Mouse (Mus musculus): ENCODE data around the gene Lmna. TPM values are rescaled to one million over a fixed set of nuclear protein-coding genes. Genes with fewer than 3 reads are reported as not detected.

Gene Lmna
- polyA plus RNA-seq, 1 experiment from 2014 or later: 55.7 TPM

DNA sequence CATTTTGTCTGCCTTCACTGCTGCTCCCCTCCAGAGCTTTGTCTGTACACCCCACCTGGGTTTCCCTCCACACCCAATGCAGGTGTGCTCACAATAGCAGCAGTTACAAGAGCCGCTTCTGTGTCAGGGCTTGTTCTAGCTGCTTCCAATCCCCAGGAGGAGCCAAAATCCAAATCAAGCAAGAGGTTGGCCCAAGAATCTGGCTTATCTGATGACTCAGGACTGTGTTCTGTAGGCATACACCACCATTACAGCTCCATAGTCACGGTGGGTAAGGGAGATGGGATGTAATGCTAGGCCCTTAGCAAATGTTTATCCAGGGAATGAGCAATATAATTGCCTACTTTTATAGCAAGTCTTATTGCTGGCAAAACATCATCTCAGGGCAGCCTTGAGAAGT lies 6.7 kb upstream of the Lmna start:
- Histone ChIP-seq H3K36me3 (ENCODE audit: control insufficient read depth, insufficient read depth, low read length) (no peaks in the 10 kb centered on the region), H3K4me1 (ENCODE audit: control insufficient read depth, insufficient read depth, low read length) (no peaks in the 10 kb centered on the region; the same call in 1 of the 2 replicates), H3K4me3 (ENCODE audit: low read length) (no peak overlapping the region), H3K4me2 (replicated peaks; ENCODE audit: low read depth, low read length) (no peak overlapping the region), H3K9ac (ENCODE audit: low read depth, low read length) (no peak overlapping the region), H3K27ac (ENCODE audit: low read depth, low read length) (no peak overlapping the region), H3K9me3 (ENCODE audit: control insufficient read depth, low read length) (no peaks in the 10 kb centered on the region), H3K27me3 (ENCODE audit: control insufficient read depth, insufficient read depth, low read length) (no peaks in the 10 kb centered on the region)
- WGBS: 71% methylated on average over 2 of the region's 2 CpGs
- ATAC-seq (ENCODE audit: low FRiP score, low TSS enrichment): no peak

DNA sequence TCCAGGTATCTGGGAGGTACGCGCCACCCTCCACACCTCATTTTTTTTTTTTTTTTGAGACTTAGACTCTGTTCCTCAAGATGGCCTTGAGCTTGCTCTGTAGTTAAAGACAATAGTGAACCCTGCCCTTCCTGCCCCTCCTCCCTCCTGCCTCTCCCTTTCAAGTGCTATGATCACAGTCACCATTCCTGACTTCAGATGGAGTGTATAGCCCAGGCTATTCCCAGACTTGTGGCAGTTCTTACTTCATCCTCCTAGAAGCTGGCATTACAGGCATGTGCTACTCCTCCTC lies 5.3 kb upstream of the Lmna start:
- no peak for ATAC-seq (ENCODE audit: low FRiP score, low TSS enrichment)
- Histone ChIP-seq H3K4me2 (replicated peaks; ENCODE audit: low read depth, low read length) (no peak overlapping the region), H3K4me1 (ENCODE audit: control insufficient read depth, insufficient read depth, low read length) (peaks cover 4% of the 10 kb centered on the region; the same call in 1 of the 2 replicates), H3K27me3 (ENCODE audit: control insufficient read depth, insufficient read depth, low read length) (no peaks in the 10 kb centered on the region), H3K4me3 (ENCODE audit: low read length) (no peak overlapping the region), H3K9me3 (ENCODE audit: control insufficient read depth, low read length) (no peaks in the 10 kb centered on the region), H3K27ac (ENCODE audit: low read depth, low read length) (no peak overlapping the region), H3K9ac (ENCODE audit: low read depth, low read length) (no peak overlapping the region), H3K36me3 (ENCODE audit: control insufficient read depth, insufficient read depth, low read length) (no peaks in the 10 kb centered on the region)
- 100% methylated on average over 2 of the region's 2 CpGs for WGBS

DNA sequence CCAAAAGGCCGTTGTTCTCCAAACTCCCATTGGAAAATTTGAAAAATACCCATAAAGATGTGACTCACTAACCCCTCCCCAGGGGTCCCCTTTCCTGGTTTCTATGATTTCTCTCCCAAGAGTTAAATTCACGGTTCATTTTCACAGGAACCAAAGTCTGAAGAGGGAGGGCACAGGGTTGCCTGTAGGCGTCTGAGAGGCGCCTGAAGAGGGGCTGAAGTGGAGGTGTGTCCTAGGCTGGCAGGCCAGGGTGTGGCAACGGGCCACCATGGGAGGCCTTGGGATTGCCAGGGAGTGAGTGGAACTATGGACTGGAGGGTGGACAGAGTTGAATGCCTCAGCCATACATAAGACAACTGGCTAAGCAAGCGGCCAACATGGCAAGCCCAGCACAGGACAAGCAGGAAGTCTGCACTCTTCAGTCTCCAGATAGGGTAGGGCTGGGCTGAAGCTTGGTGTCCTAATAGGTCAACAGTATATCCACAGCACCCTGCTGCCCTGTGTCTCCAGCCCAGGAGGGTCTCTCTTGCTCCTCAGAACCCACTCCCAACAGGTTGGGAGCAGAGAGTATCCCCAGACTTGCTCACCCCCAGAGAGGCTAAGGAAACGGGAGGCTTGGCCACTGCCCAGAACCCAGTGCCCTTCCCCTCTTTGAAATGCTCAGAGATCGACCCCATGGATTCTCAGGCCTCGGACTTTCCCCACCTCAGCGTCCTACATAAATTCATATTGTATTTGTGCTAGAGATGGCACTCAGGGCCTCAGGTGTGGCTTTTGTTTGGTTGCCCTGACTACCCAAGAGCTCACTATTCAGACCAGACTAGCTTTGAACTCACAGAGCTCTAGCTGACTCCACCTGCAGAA lies 4.7 kb upstream of the Lmna start:
- ATAC-seq (ENCODE audit: low FRiP score, low TSS enrichment): no peak
- peaks cover 6% of the 10 kb centered on the region; the same call in 1 of the 2 replicates for H3K4me1 ChIP-seq (ENCODE audit: control insufficient read depth, insufficient read depth, low read length)

DNA sequence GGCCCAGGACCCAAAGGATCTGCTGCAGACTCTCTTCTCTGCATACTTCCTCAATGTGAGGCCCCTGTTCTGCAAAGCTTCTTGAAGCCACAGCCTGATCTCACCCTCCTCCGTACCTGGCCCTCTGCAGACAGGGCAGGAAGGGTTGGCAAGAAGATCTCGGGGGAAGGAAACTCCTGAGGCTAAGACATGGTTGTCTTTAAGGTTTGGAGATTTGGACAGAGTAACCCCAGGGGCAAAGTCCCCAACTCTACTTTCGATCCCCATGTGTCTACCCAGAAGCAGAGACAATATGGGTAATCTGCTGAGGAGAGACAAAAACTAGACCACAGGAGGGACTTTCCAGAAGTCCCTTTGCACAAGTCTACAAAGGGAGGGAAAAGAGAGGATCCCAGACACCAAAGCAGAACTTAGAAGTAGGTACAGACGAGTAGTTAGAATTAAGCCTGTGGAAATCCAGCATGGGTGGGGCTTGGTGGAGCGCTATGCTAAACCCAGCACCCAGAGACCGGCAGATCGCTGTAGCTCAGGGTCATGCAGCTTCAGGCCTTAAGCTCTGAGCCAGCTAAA lies 3.9 kb upstream of the Lmna start:
- H3K4me3 ChIP-seq (ENCODE audit: low read length): no peak overlapping the region
- H3K9me3 ChIP-seq (ENCODE audit: control insufficient read depth, low read length): no peaks in the 10 kb centered on the region
- no peaks in the 10 kb centered on the region for H3K36me3 ChIP-seq (ENCODE audit: control insufficient read depth, insufficient read depth, low read length)
- H3K27ac ChIP-seq (ENCODE audit: low read depth, low read length): no peak overlapping the region
- no peak overlapping the region for H3K9ac ChIP-seq (ENCODE audit: low read depth, low read length)
- no peaks in the 10 kb centered on the region for H3K27me3 ChIP-seq (ENCODE audit: control insufficient read depth, insufficient read depth, low read length)
- H3K4me1 ChIP-seq (ENCODE audit: control insufficient read depth, insufficient read depth, low read length): peaks cover 10% of the 10 kb centered on the region; the same call in 1 of the 2 replicates
- H3K4me2 ChIP-seq (replicated peaks; ENCODE audit: low read depth, low read length): no peak overlapping the region
- no peak for ATAC-seq (ENCODE audit: low FRiP score, low TSS enrichment)
- 82% methylated on average over 7 of the region's 7 CpGs for WGBS

More for the DNA sequence above, 4.7 kb upstream of the Lmna start:
- no peak overlapping the region for H3K27ac ChIP-seq (ENCODE audit: low read depth, low read length)
- H3K9ac ChIP-seq (ENCODE audit: low read depth, low read length): no peak overlapping the region
- no peaks in the 10 kb centered on the region for H3K36me3 ChIP-seq (ENCODE audit: control insufficient read depth, insufficient read depth, low read length)
- no peaks in the 10 kb centered on the region for H3K9me3 ChIP-seq (ENCODE audit: control insufficient read depth, low read length)
- WGBS: 72% methylated on average over 10 of the region's 10 CpGs
- H3K4me2 ChIP-seq (replicated peaks; ENCODE audit: low read depth, low read length): no peak overlapping the region
- no peaks in the 10 kb centered on the region for H3K27me3 ChIP-seq (ENCODE audit: control insufficient read depth, insufficient read depth, low read length)
- H3K4me3 ChIP-seq (ENCODE audit: low read length): no peak overlapping the region

DNA sequence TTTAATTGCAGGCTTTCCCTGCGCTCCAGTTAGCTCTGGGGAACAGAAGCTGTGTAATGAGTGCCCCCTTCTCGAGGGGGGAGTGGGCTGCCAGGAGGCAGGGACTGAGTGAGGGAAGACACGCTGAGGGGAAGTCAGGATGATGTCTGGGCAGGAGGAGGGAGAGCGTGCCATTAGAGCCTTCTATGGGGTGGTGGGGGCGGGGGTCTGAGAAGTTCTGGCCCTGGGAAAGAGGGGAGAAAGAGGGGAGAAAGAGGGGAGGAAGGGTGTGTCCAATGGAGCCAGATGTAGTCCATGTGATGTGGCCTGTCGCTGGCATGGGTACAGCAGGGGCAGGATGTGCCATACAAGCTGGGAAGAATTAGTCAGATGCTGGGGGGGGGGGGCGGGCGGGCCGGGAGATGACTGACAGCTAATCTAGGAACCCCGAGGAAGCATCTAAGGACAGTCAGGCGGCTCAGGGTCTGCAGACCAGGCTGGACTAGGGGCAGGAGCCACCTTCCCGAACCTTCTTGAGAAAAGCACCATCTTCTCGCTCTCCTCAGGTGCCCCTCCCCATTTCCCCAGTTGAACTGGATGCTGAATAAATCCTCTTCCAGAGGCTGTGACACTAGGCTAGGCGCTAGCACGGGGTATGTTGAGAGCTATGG lies 3.3 kb upstream of the Lmna start:
- Histone ChIP-seq H3K9ac (ENCODE audit: low read depth, low read length) (no peak overlapping the region), H3K36me3 (ENCODE audit: control insufficient read depth, insufficient read depth, low read length) (no peaks in the 10 kb centered on the region), H3K27me3 (ENCODE audit: control insufficient read depth, insufficient read depth, low read length) (no peaks in the 10 kb centered on the region), H3K4me2 (replicated peaks; ENCODE audit: low read depth, low read length) (no peak overlapping the region), H3K9me3 (ENCODE audit: control insufficient read depth, low read length) (no peaks in the 10 kb centered on the region), H3K27ac (ENCODE audit: low read depth, low read length) (no peak overlapping the region), H3K4me3 (ENCODE audit: low read length) (no peak overlapping the region), H3K4me1 (ENCODE audit: control insufficient read depth, insufficient read depth, low read length) (peaks cover 10% of the 10 kb centered on the region; the same call in 1 of the 2 replicates)
- WGBS: 38% methylated on average over 12 of the region's 15 CpGs
- ATAC-seq (ENCODE audit: low FRiP score, low TSS enrichment): no peak

DNA sequence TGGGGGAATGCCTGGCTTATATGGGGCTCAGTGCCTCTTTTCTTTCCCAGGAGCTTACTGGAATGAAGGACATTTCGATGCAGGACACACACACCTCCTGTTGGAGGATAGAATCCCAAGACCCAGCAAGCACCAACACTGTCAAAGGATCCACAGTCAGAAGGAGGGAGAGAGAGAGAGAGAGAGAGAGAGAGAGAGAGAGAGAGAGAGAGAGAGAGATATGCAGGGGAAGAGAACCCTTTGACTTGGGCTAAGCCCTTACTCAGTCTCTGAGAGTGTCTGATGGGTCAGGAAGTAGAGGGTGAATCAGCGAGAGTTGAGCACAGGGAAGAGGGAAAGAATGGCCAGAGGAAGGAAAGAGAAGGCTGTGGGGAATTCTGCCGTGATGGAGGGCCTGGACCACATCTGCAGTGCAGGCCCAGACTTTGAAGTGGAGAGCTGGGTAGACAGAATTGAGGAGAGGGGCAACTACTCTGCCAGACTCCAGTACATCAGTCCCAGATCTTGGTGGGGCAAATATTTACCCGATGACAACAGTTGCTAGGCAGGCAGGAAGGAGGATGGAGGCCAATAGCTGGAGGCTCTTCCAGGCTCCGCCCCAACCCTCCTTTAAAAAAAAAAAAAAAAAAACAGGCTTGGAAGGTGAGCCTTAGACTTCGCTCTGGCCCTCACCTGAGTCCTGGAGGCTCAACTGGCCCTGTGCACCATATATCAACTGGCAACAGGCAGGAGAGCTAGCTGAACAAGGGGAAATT lies 2.6 kb upstream of the Lmna start:
- peaks cover 10% of the 10 kb centered on the region; the same call in 1 of the 2 replicates for H3K4me1 ChIP-seq (ENCODE audit: control insufficient read depth, insufficient read depth, low read length)
- ATAC-seq (ENCODE audit: low FRiP score, low TSS enrichment): no peak
- no peaks in the 10 kb centered on the region for H3K36me3 ChIP-seq (ENCODE audit: control insufficient read depth, insufficient read depth, low read length)
- no peak overlapping the region for H3K4me2 ChIP-seq (replicated peaks; ENCODE audit: low read depth, low read length)
- H3K9ac ChIP-seq (ENCODE audit: low read depth, low read length): no peak overlapping the region
- no peaks in the 10 kb centered on the region for H3K9me3 ChIP-seq (ENCODE audit: control insufficient read depth, low read length)
- H3K27ac ChIP-seq (ENCODE audit: low read depth, low read length): no peak overlapping the region
- no peak overlapping the region for H3K4me3 ChIP-seq (ENCODE audit: low read length)
- WGBS: 36% methylated on average over 6 of the region's 6 CpGs
- H3K27me3 ChIP-seq (ENCODE audit: control insufficient read depth, insufficient read depth, low read length): no peaks in the 10 kb centered on the region

DNA sequence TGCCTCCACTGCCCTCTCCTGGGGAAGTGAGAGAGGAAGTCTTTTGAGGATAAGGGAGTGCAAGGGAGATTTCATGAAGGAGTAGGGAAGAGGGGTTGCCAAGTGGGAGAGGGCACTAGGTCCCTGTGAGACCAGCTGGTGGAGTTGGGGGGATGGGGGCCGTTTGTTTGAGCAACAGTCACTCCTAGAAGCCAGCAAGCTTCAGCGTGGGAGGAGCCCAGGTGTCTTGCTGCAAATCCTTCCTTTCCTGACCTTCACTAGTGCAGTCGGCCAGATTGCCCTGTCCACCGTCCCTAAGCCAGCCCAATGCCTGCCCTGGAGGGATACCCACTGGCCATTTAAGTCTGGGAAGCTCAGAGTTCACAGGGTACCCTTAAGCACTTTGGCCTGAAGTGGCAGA lies 1.8 kb upstream of the Lmna start:
- WGBS: 52% methylated on average over 4 of the region's 4 CpGs
- H3K4me2 ChIP-seq (replicated peaks; ENCODE audit: low read depth, low read length): no peak overlapping the region
- no peaks in the 10 kb centered on the region for H3K36me3 ChIP-seq (ENCODE audit: control insufficient read depth, insufficient read depth, low read length)
- peaks cover 13% of the 10 kb centered on the region; the same call in 1 of the 2 replicates for H3K4me1 ChIP-seq (ENCODE audit: control insufficient read depth, insufficient read depth, low read length)
- no peak for ATAC-seq (ENCODE audit: low FRiP score, low TSS enrichment)
- H3K4me3 ChIP-seq (ENCODE audit: low read length): no peak overlapping the region
- H3K9me3 ChIP-seq (ENCODE audit: control insufficient read depth, low read length): no peaks in the 10 kb centered on the region
- no peaks in the 10 kb centered on the region for H3K27me3 ChIP-seq (ENCODE audit: control insufficient read depth, insufficient read depth, low read length)
- H3K9ac ChIP-seq (ENCODE audit: low read depth, low read length): no peak overlapping the region
- H3K27ac ChIP-seq (ENCODE audit: low read depth, low read length): no peak overlapping the region

DNA sequence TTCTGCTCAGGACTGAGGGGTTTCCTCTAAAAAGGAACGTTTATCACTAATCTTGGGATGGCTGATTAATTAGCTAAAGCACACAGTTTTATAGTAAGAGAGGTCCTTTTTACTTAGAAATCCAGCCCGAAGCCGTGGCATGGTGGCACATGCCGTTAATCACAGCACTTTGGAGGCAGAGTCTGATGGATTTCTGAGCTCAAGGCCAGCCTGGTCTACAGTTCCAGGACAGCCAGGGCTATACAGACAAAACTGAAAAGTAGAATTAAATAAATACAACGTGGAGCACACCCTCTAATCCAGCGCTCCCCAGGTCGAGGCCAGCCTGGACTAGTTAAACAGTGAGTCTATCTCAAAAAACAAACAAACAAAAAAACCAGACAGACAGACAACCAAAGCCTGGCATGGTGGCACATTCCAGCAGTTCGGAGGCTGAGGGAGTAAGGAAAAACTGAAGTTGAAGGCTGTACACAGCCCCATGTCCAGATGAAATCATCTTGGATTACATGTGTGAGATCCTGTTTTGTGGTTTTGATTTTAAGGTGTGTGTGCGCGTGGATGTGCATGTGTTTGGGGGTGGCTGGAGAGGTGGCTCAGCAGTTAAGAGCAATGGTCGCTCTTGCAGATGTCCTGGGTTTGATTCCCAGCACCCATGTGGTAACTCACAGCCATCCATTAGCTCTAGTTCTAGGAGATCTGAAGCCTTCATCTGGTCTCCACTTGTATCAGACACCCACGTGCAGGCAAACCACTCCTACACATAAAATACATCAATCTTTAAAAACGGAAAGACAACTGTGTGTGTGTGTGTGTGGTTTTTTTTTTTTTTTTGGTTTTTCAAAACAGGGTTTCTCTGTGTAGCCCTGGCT lies 899 bp upstream of the Lmna start:
- no peak for ATAC-seq (ENCODE audit: low FRiP score, low TSS enrichment)
- WGBS: 50% methylated on average over 13 of the region's 13 CpGs
- Histone ChIP-seq H3K4me2 (replicated peaks; ENCODE audit: low read depth, low read length) (peak overlapping the region; percentile 49), H3K9ac (ENCODE audit: low read depth, low read length) (peak overlapping the region; percentile 52; the same call in 1 of the 2 replicates), H3K36me3 (ENCODE audit: control insufficient read depth, insufficient read depth, low read length) (no peaks in the 10 kb centered on the region), H3K27me3 (ENCODE audit: control insufficient read depth, insufficient read depth, low read length) (no peaks in the 10 kb centered on the region), H3K4me3 (ENCODE audit: low read length) (peak overlapping the region; percentile 37; the same call in 1 of the 2 replicates), H3K9me3 (ENCODE audit: control insufficient read depth, low read length) (no peaks in the 10 kb centered on the region), H3K27ac (ENCODE audit: low read depth, low read length) (peak overlapping the region; percentile 87), H3K4me1 (ENCODE audit: control insufficient read depth, insufficient read depth, low read length) (peaks cover 13% of the 10 kb centered on the region; the same call in 1 of the 2 replicates)
